Mouse (Mus musculus) thymus, adult 2 months (tissue): ENCODE measurements around the gene Zfp92. TPM values are rescaled to one million over a fixed set of nuclear protein-coding genes. Genes with fewer than 3 reads are reported as not detected.
"Not testable (repeated sequence)": the region's sequence is repeated elsewhere in the genome, so short reads cannot be mapped to it uniquely, and the experiment has no call there.

Experiments used
- DNase-seq: peaks from one replicate; pipeline ENCODE4 v3.0.0; 2021
- H3K27ac ChIP-seq: fragments of 200-500 bp; 2 replicates; pipeline ENCODE4 v1.5.1; 2012; ENCODE audit warnings: low read length, control low read depth; ENCODE audit not compliant: control insufficient read depth, insufficient read depth
- H3K27me3 ChIP-seq: fragments of 200-500 bp; 2 replicates; pipeline ENCODE4 v1.6.1; 2012; ENCODE audit warnings: mild to moderate bottlenecking, low read length, moderate library complexity, mixed read lengths; ENCODE audit not compliant: control insufficient read depth, insufficient read depth
- H3K36me3 ChIP-seq: fragments of 200-500 bp; 2 replicates; pipeline ENCODE4 v1.6.1; 2012; ENCODE audit warnings: mild to moderate bottlenecking, low read length, moderate library complexity; ENCODE audit not compliant: control insufficient read depth, insufficient read depth
- H3K4me1 ChIP-seq: fragments of 200-500 bp; replicated peaks from 2 replicates; pipeline ENCODE4 v1.6.1; 2012; ENCODE audit warnings: low read length; ENCODE audit not compliant: control insufficient read depth, insufficient read depth
- H3K4me3 ChIP-seq: fragments of 200-500 bp; 2 replicates; pipeline ENCODE4 v1.5.1; 2012; ENCODE audit warnings: mild to moderate bottlenecking, low read length, control low read depth, moderate library complexity; ENCODE audit not compliant: control insufficient read depth, insufficient read depth
- CTCF ChIP-seq: fragments of 200-500 bp; IDR thresholded peaks from 2 replicates; pipeline ENCODE4 v1.5.1; 2012; ENCODE audit warnings: mild to moderate bottlenecking, control low read depth, low read length, moderate library complexity, borderline replicate concordance; ENCODE audit not compliant: control insufficient read depth, poor library complexity, insufficient read depth; ENCODE audit errors: extremely low read depth
- POLR2A ChIP-seq: fragments of 200-500 bp; IDR thresholded peaks from 2 replicates; pipeline ENCODE4 v1.6.1; 2012; ENCODE audit warnings: mild to moderate bottlenecking, low read length, control low read depth, moderate library complexity; ENCODE audit not compliant: control insufficient read depth, poor library complexity, insufficient read depth; ENCODE audit errors: extremely low read depth
- WGBS: fragments of 180-500 bp; shearing (Covaris S2); methylation state at CpG from one replicate; pipeline ENCODE4 v1.1.7; 2018; 5-methylcytosine and 5-hydroxymethylcytosine counted together
- polyA plus RNA-seq: library from polyadenylated mRNA; depleted of rRNA; stranded (reverse); fragments of >200 nt; gene quantifications from 2 replicates; pipeline ENCODE4 v1.2.3, GENCODE M21; 2012; rRNA removed

The Zfp92 gene
- polyA plus RNA-seq, result 0.03 and 0.07 TPM in 2 replicates

DNA sequence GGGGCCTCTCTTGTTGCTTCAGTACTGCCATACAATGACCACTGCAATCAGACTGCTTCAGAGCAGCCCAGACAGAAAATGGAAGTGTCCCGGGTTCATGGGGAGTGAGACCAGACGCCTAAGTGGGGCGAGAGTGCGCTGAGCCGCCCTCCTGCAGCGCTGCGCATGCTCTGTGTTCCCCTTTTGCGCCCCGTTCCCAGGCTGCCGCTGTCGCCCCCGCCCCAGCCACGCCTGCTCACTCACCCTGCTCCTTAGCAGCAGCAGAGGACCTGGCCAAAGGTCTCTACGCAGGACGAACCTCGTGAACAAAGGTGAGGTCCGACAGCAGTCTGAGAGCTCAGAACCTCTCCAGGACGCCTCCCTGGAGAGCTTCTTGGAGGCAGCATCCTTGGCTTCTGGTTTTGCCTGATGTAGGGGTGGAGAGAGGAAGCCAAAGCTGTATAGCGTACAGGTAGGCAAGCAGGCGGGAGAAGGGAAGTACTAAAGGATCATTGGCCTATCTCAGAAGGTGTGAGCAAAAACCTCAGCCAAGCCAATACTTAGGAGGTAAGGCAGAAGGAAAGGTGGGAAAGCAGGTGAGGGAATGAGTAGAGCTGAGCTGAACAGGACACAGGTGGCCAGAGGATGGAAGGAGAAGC is at the start of gene Zfp92:
Gene Zfp92 (plus strand): TSS at position 217 of the 638 bp plus-strand sequence.
- TF ChIP-seq POLR2A, result no peak
- TF ChIP-seq CTCF, result no peak
- Histone ChIP-seq H3K27me3 (no peaks in the 10 kb centered on the region), H3K4me3 (peak within 1 kb of the TSS; percentile 23; the same call in 1 of the 2 replicates), H3K27ac (no peak within 1 kb of the TSS), H3K4me1 (no peaks in the 10 kb centered on the region), H3K36me3 (no peaks in the 10 kb centered on the region)
- 6% methylated on average over 16 of the region's 20 CpGs for WGBS
- DNase-seq, result peak; percentile 33

DNA sequence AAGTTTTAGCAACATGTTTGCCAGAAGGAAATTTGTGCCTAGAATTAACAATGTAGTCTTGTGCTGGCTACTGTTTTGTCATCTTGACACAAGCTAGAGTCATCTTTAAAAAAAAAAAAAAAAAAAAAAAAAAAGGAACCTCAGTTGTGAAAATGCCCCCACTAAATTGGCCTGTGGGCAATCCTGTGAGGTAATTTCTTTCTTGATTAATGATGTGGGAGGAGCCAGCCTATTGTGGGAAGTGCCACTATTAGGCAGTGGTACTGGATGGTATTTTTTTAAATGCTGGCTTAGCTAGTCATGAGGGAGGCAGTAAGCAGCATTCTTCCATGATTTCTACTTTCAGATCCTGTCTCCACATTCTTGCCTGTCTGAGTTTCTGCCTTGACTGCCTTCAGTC is 47.6 kb upstream of the Zfp92 start:
- H3K4me3 ChIP-seq, result no peak overlapping the region
- H3K4me1 ChIP-seq, result no peaks in the 10 kb centered on the region
- no peak overlapping the region for H3K27ac ChIP-seq
- H3K36me3 ChIP-seq, result no peaks in the 10 kb centered on the region
- TF ChIP-seq CTCF (no peak), POLR2A (no peak)
- DNase-seq, result no peak
- no peaks in the 10 kb centered on the region for H3K27me3 ChIP-seq

DNA sequence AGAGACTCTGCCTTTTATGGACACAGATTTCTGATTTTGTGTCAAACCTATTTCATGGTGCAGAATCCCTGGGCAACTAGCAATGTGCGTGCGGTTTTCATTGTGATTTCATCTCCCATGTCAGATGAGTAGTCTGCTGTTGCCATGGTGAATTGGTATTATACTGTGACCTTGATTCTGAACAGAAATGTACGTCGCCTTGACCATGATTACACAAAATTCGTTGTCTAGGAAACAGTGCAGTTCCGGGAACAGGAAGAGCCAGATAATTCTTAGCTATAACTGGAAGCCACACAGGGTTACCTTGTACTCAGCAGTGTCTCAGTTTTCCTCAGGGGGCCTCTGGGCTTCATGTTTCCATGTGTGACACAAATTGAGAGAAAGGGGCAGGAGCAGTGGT is 26.5 kb upstream of the Zfp92 start:
- 66% methylated on average over 6 of the region's 6 CpGs for WGBS
- no peaks in the 10 kb centered on the region for H3K4me1 ChIP-seq
- H3K27ac ChIP-seq, result no peak overlapping the region
- H3K27me3 ChIP-seq, result no peaks in the 10 kb centered on the region
- no peak for DNase-seq
- no peak overlapping the region for H3K4me3 ChIP-seq
- TF ChIP-seq POLR2A (no peak), CTCF (no peak)
- H3K36me3 ChIP-seq, result no peaks in the 10 kb centered on the region

DNA sequence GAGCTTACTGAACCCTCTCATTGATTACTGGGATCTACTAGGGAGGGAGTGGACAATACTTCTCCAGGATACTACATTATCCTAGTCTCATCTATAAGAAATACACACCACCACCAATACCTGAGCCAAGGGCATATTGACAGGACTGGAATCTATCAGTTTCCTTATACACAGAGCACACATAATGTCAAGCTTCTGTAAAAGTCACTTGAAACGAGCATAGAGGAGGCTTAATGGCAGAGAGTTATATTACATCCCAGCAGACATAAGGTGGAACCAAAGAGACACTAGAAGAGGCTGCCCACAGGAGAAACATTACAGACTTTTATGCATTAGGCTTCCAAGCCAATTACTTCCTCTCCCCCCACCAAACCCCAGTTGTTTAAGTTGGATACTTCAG is 26.0 kb upstream of the Zfp92 start:
- H3K27ac ChIP-seq, result no peak overlapping the region
- H3K27me3 ChIP-seq, result no peaks in the 10 kb centered on the region
- 44% methylated on average over 1 of the region's 1 CpGs for WGBS
- TF ChIP-seq CTCF, result no peak
- no peak for TF ChIP-seq POLR2A
- no peak overlapping the region for H3K4me3 ChIP-seq
- no peak for DNase-seq
- no peaks in the 10 kb centered on the region for H3K4me1 ChIP-seq
- no peaks in the 10 kb centered on the region for H3K36me3 ChIP-seq

DNA sequence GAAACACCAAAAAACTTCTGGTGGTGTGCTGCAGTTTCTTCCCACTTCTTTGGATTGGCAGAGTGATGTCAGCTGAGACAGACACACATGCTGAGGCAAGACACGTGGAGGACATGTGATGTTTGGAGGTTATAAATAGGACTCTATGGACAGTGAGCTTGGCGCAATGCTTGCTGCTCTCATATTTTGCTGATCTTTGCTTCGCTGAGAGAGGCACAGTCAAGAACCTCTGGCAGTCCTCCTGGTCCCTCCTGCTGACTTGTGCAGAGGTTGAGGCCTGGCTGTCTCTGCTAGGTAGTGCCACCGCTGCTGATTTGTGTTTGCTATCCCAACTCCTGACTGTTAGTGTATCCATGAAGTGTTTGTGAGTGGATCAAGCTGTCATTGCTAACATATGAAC is 19.4 kb upstream of the Zfp92 start:
- WGBS, result 96% methylated on average over 4 of the region's 4 CpGs
- no peak for TF ChIP-seq POLR2A
- no peak for TF ChIP-seq CTCF

DNA sequence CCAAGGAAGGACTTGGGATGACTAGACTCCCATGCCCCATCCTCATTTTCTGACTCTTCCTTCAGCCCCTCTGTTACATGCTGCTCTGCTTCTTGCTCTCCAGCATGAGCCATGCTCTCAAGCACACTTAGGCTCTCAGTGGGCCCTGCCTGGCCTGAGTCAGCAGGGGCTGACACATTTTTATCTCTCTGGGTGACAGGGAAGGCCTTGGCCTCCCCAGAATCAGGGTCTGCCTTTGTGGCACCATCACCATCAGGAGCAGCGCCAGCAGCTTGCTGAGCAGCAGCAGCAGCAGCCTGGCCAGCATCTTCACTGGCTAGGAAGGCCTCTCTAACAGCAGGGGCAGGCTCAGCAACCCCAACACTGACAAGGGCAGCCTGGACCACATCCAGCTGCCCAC is 14.4 kb upstream of the Zfp92 start:
- DNase-seq, result no peak
- Histone ChIP-seq H3K27me3 (no peaks in the 10 kb centered on the region), H3K4me1 (no peaks in the 10 kb centered on the region), H3K27ac (no peak overlapping the region), H3K36me3 (no peaks in the 10 kb centered on the region), H3K4me3 (no peak overlapping the region)
- TF ChIP-seq POLR2A (no peak), CTCF (no peak)
- WGBS, result 100% methylated on average over 1 of the region's 1 CpGs

More for the DNA sequence above, 19.4 kb upstream of the Zfp92 start:
- no peaks in the 10 kb centered on the region for H3K36me3 ChIP-seq
- no peaks in the 10 kb centered on the region for H3K4me1 ChIP-seq
- no peak overlapping the region for H3K4me3 ChIP-seq
- no peak overlapping the region for H3K27ac ChIP-seq
- DNase-seq, result no peak
- no peaks in the 10 kb centered on the region for H3K27me3 ChIP-seq

DNA sequence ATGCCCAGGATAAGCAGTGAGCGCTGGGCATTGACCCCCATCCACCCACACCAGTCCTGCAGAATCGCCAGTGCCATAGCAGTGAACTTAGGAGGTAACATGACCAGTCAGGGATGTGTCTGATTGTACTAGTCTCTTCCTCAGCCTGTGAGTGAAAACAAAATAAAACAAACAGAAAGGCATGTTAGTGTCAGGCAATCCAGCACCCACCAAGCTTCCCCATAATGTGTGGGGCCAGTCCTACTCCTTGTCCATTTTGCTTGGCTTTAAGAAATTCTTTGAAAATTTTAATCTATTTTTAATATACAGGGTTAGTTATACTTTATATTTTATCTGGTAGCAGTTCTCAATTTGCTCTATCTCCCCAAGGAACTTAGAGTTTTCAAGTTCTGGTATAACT is 12.3 kb upstream of the Zfp92 start, which contains the start of gene Gm18336:
Gene Gm18336 (minus strand): TSS at position 101 of the 400 bp plus-strand sequence.
- H3K27ac ChIP-seq, H3K4me1 ChIP-seq, DNase-seq, H3K4me3 ChIP-seq, H3K27me3 ChIP-seq, H3K36me3 ChIP-seq: not testable (repeated sequence)
- 83% methylated on average over 2 of the region's 2 CpGs for WGBS
